Mouse (Mus musculus): ENCODE data around the gene Sgcd.

DNA sequence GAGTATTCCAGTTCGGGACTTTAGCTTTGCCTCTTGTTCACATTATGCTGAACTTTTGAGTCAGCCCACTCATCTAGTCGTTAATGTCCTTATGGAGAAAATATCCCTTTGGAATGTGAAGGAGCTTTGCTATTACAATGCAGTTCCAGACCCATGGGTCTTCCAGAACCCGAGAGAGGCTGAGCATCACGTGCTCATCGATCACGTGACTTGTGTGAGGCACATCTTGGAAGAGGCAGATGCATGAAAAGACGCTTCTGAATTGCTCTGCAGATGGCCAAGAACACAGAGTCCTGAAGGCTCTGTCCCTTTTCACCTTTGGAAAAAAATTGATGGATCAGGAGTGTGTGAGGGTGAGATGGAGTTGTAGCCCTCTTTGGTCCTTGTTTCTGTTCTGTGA is 1120.2 kb downstream of the Sgcd start:
- TF ChIP-seq CTCF (IDR thresholded peaks at IDR 0.05; ENCODE audit: borderline replicate concordance, extremely low read depth, insufficient read depth, insufficient read length) (no peak), POLR2A (IDR thresholded peaks at IDR 0.05; ENCODE audit: borderline replicate concordance, extremely low read depth, insufficient read depth, insufficient read length, poor library complexity, severe bottlenecking) (no peak)
